Mouse (Mus musculus) G1E (cell line): ENCODE data around the gene Atxn2. TPM values are rescaled to one million over a fixed set of nuclear protein-coding genes. Genes with fewer than 3 reads are reported as not detected.

Source experiments
- ATAC-seq: 2 replicates; pipeline ENCODE4 v1.8.0; 2016; ENCODE audit warnings: mild to moderate bottlenecking; ENCODE audit not compliant: insufficient number of reproducible peaks, poor library complexity, low FRiP score, severe bottlenecking; ENCODE audit errors: extremely low read depth
- DNase-seq: peaks from one replicate; pipeline ENCODE4 v3.0.0; 2012; ENCODE audit warnings: low spot score
- H3K27me3 ChIP-seq: 2 replicates; pipeline ENCODE4 v1.6.1; 2012; ENCODE audit warnings: mild to moderate bottlenecking, low read length, inconsistent platforms; ENCODE audit not compliant: insufficient read depth
- H3K36me3 ChIP-seq: replicated peaks from 2 replicates; pipeline ENCODE3; 2012; ENCODE audit warnings: mild to moderate bottlenecking, inconsistent platforms
- H3K4me1 ChIP-seq: 2 replicates; pipeline ENCODE4 v1.6.1; 2012; ENCODE audit warnings: low read depth, low read length, inconsistent platforms, mixed read lengths; ENCODE audit not compliant: insufficient read depth
- H3K4me3 ChIP-seq: 2 replicates; pipeline ENCODE4 v1.5.1; 2012; ENCODE audit warnings: low read depth, mild to moderate bottlenecking, inconsistent platforms, low read length, moderate library complexity, mixed read lengths
- H3K9me3 ChIP-seq: replicated peaks from 2 replicates; pipeline ENCODE4 v1.6.1; 2012; ENCODE audit warnings: inconsistent platforms
- CTCF ChIP-seq: IDR thresholded peaks from 2 replicates; pipeline ENCODE4 v1.5.1; 2012; ENCODE audit warnings: low read depth, low read length, inconsistent platforms, mixed read lengths
- GATA1 ChIP-seq: IDR thresholded peaks from 2 replicates; pipeline ENCODE4 v1.6.1; 2012; ENCODE audit warnings: borderline replicate concordance, low read length, inconsistent platforms, mixed read lengths
- GATA2 ChIP-seq: IDR thresholded peaks from 2 replicates; pipeline ENCODE4 v1.6.1; 2012; ENCODE audit warnings: low read depth, low read length, inconsistent platforms, borderline replicate concordance
- POLR2AphosphoS5 ChIP-seq: IDR thresholded peaks from 2 replicates; pipeline ENCODE4 v1.6.1; 2012; ENCODE audit warnings: low read depth, low read length, inconsistent platforms; ENCODE audit not compliant: insufficient replicate concordance
- TAL1 ChIP-seq: conservative IDR thresholded peaks from 2 replicates; pipeline ENCODE4 v1.6.1; 2012; ENCODE audit warnings: low read depth, low read length, inconsistent platforms, mixed read lengths
- polyA plus RNA-seq: library from polyadenylated mRNA; stranded (reverse); fragments of >175 nt; gene quantifications from 2 replicates; pipeline ENCODE4 v1.2.3, GENCODE M21; 2012
- total RNA-seq, 2 experiments: library from RNA; stranded (forward) in 1 of 2; stranded (reverse) in 1 of 2; fragments of 200-1000 nt in 1 of 2; fragments of >200 nt in 1 of 2; fragmentation: Nextera tagmentation in 1 of 2; gene quantifications; 2 replicates each; pipeline ENCODE4 v1.2.3; 2014 to 2017

The Atxn2 gene
- total RNA-seq (2014; fragmentation: Nextera tagmentation), result 132 and 151 TPM in 2 replicates
- total RNA-seq (2017), result 30.0 and 38.0 TPM in 2 replicates
- polyA plus RNA-seq, result 42.3 and 57.5 TPM in 2 replicates

DNA sequence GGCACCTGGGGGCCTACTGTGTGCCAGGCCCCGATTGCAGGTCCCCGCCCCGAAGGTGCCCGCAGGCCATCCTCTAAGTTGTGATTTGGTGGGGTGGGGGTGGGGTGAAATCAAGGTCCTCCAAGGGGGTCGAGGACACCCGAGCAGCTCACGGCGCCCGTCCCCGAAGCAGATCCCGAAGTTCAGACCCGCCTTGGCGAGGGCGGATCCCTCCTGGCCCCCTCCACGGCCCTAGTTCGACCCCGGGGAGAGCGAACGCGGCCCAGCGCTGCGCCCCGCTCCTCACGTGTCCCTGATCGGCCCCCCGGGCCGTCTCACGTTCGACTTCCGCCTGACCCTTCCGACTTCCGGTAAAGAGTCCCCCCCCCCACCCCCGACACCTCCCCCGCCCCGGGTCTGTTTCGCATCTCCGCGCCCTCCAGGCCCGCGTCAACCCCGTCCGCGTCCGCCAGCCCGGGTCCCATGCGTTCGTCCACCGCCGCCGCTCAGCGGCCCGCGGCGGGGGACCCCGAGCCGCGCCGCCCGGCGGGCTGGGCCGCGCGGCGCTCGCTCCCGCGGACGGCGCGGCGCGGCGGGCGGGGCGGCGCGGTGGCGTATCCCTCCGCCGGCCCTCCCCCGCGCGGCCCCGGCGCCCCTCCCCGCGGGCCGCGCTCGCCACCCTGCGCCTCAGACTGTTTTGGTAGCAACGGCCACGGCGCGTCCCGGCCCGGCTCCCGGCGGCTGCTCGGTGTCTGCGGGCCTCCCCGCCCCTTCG is at the start of gene Atxn2:
Atxn2 (plus strand) TSS at position 164 of the 754 bp plus-strand sequence.
- Histone ChIP-seq H3K36me3 (peaks cover 16% of the 10 kb centered on the region), H3K4me1 (peaks cover 36% of the 10 kb centered on the region), H3K4me3 (peak within 1 kb of the TSS; percentile 90), H3K27me3 (no peaks in the 10 kb centered on the region), H3K9me3 (no peaks in the 10 kb centered on the region)
- ATAC-seq, result peak; percentile 66
- TF ChIP-seq CTCF (no peak), TAL1 (no peak), POLR2AphosphoS5 (no peak), GATA2 (no peak), GATA1 (no peak)
- DNase-seq, result peak; percentile 93

GRCm38 (mm10) chr5:121661494-121661893 is 49.6 kb upstream of the Atxn2 start:
- Histone ChIP-seq H3K4me1 (peaks cover 31% of the 10 kb centered on the region), H3K9me3 (no peaks in the 10 kb centered on the region), H3K4me3 (peak overlapping the region; percentile 97), H3K36me3 (peaks cover 46% of the 10 kb centered on the region), H3K27me3 (no peaks in the 10 kb centered on the region)
- no peak for ATAC-seq
- TF ChIP-seq TAL1 (no peak), POLR2AphosphoS5 (no peak)
- no peak for DNase-seq

DNA sequence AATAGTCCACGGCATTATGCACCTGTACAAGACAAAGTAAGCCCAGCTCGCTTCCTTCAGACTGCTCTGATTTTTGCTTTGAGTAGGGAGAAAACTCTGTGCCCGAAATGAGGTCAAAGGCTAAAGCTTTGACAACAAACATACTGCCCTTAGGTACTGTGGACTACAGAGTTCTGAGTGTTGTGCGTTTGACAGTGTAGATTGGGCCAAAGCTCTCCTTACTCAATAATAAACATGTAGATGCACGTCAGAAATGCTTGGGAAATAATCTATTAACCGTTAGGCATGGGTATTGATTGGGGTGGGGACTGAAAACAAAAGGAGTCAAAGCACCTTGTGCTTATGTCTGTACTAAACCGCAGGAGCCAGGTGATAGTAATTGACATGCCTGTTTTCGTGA is 47.7 kb upstream of the Atxn2 start:
- peaks cover 31% of the 10 kb centered on the region for H3K4me1 ChIP-seq
- H3K4me3 ChIP-seq, result no peak overlapping the region
- H3K36me3 ChIP-seq, result peaks cover 66% of the 10 kb centered on the region
- DNase-seq (no peak), ATAC-seq (no peak)
- no peaks in the 10 kb centered on the region for H3K27me3 ChIP-seq
- TF ChIP-seq GATA2, result no peak
- TF ChIP-seq POLR2AphosphoS5, result no peak
- no peak for TF ChIP-seq CTCF
- H3K9me3 ChIP-seq, result no peaks in the 10 kb centered on the region

- H3K36me3 ChIP-seq, result peaks cover 72% of the 10 kb centered on the region
- no peaks in the 10 kb centered on the region for H3K9me3 ChIP-seq
- no peak for ATAC-seq
- H3K27me3 ChIP-seq, result no peaks in the 10 kb centered on the region
- no peak overlapping the region for H3K4me3 ChIP-seq
- peaks cover 28% of the 10 kb centered on the region for H3K4me1 ChIP-seq
- no peak for TF ChIP-seq TAL1
- DNase-seq, result no peak
These were observed 47.1 kb upstream of the Atxn2 start for GRCm38 (mm10) chr5:121664078-121664477.

DNA sequence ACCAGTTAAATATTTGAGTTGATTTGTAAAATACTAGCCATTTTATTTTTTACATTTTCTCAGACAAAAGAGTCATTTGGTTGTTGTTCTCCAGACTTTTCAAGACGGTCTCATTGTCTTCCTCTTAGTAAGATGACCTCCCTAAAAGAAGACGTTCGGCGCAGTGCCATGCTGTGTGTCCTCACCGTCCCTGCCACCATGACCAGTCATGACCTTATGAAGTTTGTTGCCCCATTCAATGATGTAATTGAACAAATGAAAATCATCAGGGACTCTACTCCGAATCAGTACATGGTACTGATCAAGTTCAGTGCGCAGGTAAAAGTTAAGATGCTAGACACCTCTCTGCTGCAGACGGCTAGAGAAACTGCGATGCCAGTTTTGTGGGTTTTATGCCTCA is 46.2 kb upstream of the Atxn2 start:
- Histone ChIP-seq H3K4me1 (peaks cover 19% of the 10 kb centered on the region), H3K9me3 (no peaks in the 10 kb centered on the region), H3K27me3 (no peaks in the 10 kb centered on the region), H3K36me3 (peaks cover 79% of the 10 kb centered on the region), H3K4me3 (no peak overlapping the region)
- no peak for TF ChIP-seq POLR2AphosphoS5
- no peak for TF ChIP-seq GATA2
- TF ChIP-seq CTCF, result no peak
- no peak for TF ChIP-seq TAL1
- TF ChIP-seq GATA1, result no peak
- DNase-seq, result no peak
- no peak for ATAC-seq

DNA sequence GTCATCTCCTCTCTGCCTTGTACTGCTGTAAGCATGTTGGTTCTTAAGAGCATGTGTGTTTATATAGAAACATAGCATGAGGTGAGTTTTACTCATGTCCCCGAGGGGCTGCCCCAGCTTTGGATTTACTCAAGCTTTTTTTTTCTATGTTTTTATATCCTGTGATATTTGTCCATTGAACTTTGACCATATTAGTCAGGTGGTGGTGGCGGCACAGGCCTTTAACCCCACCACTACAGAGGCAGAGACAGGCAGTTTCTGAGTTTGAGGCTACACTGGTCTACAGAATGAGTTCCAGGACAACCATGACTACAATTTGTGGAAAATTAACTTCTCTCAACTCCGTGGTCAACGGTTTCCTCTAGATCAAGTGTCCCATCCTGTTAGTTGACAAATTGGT is 44.1 kb upstream of the Atxn2 start:
- TF ChIP-seq POLR2AphosphoS5 (no peak), CTCF (no peak), GATA1 (no peak), GATA2 (no peak), TAL1 (no peak)
- peaks cover 90% of the 10 kb centered on the region for H3K36me3 ChIP-seq

DNA sequence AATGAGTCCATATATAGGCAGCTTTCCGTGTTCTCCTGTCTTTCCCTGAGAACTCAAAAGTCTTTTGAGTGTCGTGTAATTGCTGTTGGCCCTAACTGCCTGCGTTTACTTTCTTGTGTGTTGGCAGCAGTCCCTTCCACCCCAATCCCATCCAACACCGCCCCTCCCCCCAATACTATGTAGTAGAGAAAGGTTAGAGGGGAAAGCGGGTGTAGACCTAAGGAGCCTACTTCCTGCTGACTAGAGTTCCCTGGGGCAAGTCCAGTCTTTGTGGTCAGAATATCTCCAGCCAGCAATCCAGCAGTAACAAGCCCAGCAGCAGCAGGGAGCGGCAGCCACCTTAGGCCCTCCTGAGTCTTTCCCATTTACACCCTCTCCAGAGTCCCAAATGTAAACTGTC is 42.7 kb upstream of the Atxn2 start:
- H3K9me3 ChIP-seq, result no peaks in the 10 kb centered on the region
- DNase-seq (no peak), ATAC-seq (no peak)
- H3K4me3 ChIP-seq, result no peak overlapping the region
- no peak for TF ChIP-seq CTCF
- no peak for TF ChIP-seq POLR2AphosphoS5
- TF ChIP-seq GATA2, result no peak
- TF ChIP-seq TAL1, result no peak
- no peak for TF ChIP-seq GATA1
- H3K4me1 ChIP-seq, result no peaks in the 10 kb centered on the region
- H3K27me3 ChIP-seq, result no peaks in the 10 kb centered on the region
- peaks cover 89% of the 10 kb centered on the region for H3K36me3 ChIP-seq

More for the DNA sequence above, 44.1 kb upstream of the Atxn2 start:
- H3K4me1 ChIP-seq, result peaks cover 2% of the 10 kb centered on the region; the same call in 1 of the 2 replicates
- no peak overlapping the region for H3K4me3 ChIP-seq
- no peaks in the 10 kb centered on the region for H3K27me3 ChIP-seq
- no peak for ATAC-seq
- no peak for DNase-seq
- no peaks in the 10 kb centered on the region for H3K9me3 ChIP-seq
